Mouse (Mus musculus): ENCODE measurements around the gene H2-Ke6.
"Not testable (repeated sequence)": the region's sequence is repeated elsewhere in the genome, so short reads cannot be mapped to it uniquely, and the experiment has no call there.

The H2-Ke6 gene

DNA sequence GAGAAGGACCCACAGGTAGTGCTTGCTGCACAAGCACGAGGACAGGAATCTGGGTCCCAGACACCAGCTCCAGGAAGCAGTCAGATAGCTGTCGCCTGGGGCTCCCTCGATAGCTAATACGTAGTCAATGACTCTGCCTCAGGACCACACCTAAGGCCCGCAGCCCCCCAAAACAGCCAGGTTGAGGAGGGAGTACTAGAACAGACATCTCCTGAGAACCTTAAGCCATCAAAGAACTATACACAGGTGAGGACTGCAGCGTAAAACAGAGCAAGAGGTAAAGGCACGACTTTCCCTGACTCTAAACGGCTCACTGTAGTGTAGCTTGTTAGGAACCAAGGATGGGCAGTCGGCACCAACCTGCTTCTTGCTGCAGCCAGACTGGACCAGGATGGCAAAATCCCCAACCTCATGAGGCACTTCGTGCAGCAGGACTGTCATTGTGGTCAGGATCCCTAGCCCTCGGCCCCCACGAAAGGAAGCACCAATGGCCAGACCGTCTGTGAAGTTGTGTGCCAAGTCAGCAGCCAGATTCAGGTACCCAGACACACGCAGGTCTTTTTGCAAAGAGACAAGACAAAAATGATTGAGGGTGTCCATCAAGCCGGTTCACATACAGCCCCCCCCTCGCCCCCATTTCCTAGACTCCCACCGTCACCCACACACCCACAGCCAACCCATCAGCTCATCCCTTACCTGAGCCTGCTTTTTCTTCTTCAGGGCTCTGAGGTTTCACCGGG is 1.5 kb upstream of the H2-Ke6 start:
- DNase-seq: no peak

DNA sequence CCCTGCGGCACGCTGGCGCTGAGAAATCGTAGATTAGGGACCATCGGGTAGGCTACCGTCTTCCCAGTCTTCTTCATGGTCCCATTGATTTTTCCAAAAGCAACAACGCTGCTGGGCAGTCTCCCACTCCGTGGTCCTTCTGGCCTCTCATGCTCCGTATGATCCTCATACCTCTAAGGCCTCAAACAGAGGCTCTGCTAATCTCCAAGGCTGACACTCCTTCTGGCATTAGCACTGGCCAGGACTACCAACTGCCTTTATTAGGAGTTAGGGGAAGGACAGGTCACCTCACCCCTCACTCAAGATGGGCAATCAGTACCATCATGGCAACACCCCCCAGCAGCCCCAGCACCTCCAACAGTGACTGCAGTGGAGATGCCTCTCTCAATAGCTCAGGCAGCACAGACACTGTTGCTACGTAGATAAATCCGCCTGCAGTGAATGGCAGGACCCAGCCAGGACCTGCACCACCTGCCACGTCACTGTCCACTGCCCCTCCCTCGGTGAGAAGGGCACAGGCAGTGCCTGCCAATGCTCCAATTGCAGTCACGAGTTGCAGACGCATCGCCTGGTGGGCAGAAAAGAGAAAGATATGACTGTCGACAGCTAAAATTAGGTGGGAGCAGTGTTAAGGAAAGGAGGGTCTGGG is 765 bp upstream of the H2-Ke6 start:
- DNase-seq: no peak

DNA sequence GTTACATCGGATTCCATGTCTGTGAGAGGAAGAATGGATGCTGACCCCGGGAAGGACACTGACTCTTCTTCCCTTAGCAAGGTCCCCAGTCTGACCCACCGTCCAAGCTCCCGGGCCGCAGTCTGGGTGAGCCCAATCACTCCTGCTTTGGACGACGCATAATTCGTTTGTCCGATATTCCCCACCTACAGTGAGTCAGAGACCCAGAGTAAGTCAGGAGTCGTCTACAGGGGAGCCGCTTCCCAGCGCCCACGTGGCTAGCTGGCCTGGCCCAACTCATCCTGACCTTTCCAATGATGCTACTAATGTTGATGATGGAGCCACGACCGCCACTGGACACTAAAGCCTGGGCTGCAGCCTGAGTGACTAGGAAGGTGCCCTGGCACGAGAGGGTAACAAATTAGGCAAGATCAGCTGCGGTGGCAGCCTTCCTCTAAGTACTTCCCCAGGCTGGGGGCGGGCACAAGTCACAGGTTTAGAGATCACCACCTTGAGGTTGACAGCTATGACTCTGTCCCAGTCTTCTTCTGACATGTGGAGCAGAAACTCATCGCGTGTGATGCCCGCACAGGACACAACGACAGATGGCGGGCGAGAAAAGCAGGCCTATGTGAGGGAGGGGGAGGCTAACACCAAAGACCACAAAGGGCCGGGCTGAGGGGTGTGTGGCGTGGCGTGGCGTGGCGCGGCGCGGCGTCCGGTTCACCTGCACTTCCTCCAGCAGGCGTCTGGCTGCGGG is 774 bp downstream of the H2-Ke6 start:
- peak; percentile 69 for DNase-seq

DNA sequence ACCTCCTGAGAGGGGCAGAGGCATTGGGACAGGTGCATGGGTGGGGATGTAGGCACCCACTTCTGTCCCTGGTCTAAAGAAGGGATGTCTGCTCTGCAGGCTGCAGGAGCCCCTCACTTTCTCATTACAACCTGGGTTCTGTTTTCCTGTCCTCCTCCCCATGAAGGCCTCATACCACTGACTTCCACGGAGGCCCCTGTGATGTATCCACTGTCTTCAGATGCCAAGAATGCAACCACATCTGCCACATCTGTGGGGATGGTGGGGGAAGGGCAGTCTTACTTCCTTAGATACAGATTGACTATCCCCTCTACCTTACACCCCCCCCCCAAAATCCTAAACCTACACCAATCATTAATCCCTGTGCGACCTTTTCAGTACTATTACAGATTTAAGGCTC is 1.6 kb downstream of the H2-Ke6 start:
- no peak for DNase-seq

DNA sequence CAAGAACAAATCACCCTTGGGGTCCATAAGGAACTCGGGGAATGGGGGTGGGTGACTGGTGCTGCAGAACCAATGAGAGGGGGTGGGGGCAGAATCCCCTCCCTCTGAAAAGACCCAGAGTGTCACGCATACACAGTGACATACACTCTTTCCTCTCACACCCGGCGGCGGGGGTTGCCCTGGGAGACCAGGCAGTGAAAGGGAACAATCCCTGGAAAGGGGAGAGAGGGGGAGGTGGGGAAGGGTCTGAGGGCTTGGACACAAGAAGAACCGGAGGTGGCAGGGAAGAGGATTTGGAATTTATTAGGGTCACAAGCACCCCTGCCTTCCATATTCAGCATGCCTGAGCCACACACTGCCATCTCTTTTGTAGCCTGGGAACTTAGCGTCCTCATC is 2.1 kb downstream of the H2-Ke6 start:
- no peak for DNase-seq

DNA sequence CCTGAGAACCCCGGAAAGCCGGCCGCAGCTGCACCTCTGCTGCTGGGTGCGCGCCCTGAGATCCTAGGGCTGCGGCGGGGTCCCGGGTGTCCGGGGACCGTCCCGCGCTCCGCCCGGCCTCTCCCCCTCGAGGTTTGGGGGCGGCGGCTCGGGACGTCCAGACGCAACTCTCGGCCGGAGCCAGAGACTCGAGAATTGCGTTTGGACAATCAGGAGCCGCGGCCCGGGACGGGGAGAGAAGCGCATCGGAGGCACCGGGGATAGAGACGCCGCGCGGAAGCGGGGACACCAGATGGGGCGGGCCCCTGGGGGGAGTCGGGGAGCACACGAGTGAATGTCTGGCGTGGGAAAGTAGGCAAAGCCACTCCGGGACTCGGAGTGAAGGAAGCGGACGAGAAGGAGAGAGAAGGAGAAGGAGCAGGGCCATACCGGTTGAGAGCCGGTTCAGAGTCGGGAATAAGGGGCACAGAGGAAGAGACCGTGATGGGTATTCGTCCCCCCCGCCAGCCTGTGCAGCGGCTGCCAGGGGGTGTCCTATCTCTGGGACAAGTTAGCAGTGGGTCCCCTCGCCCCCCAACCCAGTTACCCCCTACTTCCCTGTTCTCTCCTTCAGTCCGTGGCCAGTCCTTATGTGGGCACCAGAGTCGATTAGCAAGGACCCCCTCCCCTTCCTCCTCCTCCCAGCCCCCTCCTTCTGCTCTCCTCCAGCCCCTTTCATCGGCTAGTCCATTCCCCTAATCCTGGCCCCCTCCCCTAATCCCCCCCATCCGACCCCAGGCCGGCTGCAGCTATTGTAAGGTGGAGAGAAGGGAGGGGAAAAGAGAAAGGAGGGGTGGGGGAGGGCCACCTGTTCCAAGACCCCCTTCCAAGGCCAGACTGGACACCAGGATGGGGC is 2.8 kb downstream of the H2-Ke6 start:
- no peak for DNase-seq

DNA sequence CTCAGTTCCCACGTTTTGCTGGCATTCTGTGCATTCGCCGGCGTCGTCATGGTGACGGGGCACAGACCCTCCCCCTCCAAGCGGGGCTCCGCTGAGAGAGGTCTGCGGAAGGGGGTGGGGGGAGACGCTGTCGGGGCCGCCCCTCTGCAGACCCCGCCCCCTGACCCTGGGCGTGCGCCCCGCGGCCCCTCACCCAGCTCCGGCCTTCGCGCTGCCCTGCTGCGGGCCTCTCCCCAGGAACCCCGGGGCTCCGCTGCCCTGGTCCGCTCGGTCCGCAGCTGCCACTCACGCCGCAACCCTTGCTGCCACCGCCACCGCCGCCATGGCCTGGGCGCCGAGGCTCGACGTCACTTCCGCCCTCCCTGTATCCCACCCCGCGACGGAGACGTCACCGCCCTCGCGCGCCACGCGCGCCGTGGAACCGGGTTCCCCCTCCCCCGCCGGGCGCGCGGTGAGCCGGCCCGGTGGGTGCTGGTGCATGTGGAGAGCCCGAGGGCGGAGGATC is 3.5 kb downstream of the H2-Ke6 start, which contains the start of gene Ring1:
Gene Ring1 (minus strand): TSS at position 364 of the 505 bp plus-strand sequence.
- peak; percentile 93 for DNase-seq

DNA sequence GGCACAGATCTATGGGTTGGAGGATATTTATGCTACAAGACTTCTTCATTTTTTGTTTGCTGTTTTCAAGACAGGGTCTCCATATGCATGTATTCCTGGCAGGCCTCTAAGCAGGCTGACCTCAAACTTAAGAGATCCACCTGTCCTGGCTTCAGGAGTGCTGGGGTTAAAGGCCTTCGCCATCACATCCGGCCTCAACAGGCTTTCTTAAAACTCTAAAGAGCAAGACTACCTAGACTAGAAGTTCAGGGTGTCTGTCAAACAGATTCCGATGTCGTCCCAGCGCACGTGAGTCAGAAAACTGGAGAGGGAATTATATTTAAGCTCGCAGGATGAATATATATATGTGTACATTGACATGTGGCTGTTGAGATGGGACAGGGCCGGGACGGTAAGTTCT is 4.2 kb downstream of the H2-Ke6 start:
- no peak for DNase-seq

DNA sequence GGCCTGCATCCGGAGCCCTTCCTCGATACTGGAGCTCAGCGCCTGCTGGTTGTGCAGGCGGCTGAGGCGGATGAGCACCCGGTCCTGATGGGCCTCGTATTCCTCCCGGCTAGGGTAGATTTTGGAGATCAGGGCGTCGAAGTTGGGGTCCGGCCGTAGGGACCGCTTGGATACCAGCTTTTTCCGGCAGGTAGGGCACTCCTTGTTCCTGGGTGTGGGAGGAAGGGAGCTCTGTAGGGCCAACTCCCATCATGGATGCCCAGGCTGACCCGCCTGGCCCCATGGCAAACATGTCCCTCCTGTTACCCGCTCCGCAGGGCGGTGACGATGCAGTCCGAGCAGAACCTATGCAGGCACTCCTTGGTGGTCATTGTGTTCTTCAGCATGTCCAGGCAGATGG is 4.9 kb downstream of the H2-Ke6 start:
- DNase-seq: no peak

DNA sequence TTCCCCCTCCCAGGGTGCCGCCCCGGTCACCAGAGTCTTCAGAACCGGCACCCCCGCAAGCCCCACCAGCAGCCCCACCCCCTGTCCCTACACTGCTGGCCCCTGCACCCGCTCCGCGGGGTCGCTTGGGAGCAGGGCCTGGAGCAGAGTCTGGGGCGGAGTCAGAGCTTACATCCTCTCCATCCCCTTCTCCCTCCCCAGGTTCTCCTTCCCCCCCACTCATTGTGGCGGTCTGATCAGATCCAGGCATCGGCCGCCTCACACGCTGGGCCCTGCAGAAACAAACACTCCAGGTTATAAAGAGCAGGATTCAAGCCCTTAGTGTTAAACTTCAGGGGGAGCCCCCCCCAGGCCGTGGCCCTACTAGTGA is 5.5 kb downstream of the H2-Ke6 start:
- DNase-seq: no peak

DNA sequence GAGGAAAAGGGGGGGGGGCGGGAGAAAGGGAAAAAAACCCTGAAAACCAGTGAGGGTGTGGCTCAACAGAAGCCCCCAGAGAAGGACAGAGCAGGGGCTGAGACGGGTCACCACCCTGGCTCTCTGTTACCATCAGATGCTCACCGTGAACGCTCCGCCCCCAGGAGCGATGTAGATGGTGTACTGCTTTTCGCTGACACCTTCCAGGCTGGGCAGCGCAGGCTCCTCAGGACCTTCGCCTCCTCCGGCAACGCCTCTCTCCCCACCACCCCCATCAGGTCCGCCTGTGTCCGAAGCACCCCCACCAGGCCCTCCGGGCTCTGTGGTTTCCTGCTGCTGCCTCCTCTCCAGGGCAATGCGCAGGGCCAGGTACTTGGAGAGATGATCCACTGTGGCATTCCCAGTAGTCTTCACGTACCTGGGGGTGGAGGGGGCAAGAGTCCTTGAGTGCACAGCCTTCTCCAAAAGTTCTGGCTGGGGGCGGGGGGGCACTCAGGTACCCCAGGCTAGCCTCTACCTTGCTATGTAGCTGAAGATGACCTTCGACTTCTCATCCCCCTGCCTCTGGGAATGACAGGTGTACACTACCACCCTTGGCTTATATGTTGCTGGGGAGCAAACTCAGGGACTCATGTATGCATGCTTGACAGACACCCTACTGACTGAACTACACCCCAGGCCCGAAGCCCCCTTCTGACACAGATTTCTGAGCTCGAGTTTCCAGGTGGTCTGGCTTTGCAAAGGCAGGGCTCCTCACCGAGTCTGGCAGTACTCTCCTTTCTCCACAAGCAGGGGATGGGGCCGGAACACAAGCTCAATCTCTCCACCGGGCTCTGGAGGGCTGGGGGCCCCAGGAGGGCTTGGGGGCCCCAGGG is 6.1 kb downstream of the H2-Ke6 start:
- DNase-seq: no peak

DNA sequence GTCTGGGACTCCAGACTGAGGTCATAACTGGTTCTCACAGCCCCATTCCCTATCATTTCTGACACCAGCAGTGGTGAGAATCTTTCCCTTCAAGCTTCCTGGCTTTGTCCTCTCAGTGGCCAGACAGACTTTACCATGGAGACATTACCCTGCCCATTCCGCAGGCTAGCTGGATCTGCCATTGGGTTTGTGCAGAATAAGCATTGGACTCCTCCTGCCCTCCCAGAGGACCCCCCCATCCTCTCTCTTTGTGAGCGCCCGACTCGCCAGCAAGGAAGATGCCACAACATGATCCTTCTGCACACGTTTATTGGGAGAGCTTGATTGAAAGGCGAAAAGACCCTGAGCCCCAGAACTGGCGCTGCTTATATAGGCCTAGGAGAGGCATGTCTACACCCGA is 14.4 kb downstream of the H2-Ke6 start:
- DNase-seq: no peak

DNA sequence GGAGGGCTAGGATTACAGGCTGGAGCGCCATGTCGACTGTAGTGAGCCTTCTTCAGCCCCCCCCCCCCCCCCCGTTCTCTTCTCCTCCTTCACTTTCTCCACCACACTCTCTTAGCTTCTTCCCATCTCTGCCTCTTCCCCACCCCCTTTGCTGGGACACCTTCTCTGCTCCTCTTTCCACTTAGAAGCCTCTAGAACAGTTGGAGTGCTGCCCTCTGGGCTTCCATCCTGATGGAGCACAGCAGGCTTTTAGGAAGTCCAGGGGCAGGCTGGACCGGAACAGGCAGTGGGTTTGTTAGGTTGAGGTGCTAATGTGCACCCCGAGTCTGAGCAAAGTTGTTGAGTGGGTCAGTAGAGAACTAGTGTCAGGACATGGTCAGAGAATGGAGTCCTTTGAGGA is 17.7 kb downstream of the H2-Ke6 start:
- DNase-seq: no peak

DNA sequence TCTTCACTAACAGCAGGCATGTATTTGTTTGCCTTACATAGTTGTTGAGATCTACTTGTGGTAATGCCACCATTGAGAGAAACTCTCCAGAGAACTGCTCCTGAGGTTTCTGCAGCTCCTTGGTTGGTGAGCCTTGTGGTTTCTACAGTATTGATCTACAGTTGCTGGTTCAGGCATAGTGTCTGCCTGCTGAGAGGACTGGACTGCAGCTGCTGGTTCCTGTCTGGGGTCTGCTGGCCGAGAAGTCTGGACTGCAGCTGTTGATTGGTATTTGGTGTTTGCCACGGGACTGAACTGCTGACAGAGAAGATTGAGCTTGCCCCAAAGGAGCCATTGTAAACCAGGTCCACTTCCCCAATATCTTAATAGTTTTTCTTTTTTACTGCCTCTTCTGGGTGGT is 21.3 kb downstream of the H2-Ke6 start:
- DNase-seq: no peak

DNA sequence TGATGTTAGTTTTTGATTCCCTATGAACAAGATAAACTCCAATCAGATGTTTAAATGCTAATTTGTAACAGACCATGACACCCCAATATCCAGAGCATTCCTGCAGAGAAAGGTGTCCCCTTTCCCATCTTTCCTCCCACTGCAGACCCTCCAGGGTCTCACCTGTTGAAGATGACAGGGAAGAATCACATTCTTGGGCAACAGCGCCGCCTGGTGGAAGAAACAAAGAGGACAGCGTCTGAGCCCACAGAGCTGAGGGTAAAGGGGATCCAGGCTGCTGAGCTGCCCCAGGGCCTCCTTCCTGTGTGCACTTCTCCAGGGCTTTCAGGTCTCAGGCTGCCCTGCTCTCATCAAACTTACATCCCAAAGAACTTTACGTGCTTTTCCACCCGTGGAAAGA is 24.4 kb downstream of the H2-Ke6 start:
- peak; percentile 74 for DNase-seq

DNA sequence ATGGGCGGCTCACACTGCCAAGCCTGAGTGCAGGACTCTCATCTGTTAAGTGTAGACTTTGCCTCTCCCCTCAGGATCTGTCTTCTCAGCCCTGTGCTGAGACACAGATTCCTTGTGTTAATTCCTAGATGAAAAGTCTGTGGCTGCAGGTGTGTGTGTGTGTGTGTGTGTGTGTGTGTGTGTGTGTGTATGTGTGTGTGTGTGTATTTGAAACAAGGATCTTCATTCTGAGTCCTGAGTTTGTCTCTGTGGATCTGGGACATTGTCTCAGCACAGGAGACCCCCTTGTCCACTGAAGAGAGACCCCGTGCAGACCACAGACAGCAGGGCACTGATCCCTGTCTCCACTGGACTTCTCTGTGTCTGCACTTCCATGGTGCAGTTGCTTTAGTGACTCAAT is 27.1 kb downstream of the H2-Ke6 start:
- not testable (repeated sequence) for DNase-seq

DNA sequence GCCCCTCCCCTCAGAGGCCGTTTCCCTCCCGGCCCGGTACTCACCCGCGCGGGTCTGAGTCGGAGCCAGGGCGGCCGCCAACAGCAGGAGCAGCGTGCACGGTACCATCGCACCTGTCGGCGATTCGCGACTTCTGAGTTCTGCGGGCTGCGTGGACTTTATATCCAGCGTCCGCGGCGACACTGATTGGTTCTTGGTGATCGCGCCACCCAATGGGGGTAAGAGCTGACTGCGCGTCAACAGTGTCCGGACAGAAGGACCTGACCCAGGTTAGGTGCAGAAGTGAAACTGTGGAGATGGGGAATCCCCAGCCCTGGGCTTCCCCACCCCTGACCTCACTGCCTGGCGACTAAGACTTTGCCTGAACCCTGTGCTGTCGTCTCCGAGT is 27.7 kb downstream of the H2-Ke6 start, which contains the start of gene H2-K1:
Gene H2-K1 (minus strand): TSS at position 198 of the 388 bp plus-strand sequence.
- DNase-seq: peak; percentile 81

DNA sequence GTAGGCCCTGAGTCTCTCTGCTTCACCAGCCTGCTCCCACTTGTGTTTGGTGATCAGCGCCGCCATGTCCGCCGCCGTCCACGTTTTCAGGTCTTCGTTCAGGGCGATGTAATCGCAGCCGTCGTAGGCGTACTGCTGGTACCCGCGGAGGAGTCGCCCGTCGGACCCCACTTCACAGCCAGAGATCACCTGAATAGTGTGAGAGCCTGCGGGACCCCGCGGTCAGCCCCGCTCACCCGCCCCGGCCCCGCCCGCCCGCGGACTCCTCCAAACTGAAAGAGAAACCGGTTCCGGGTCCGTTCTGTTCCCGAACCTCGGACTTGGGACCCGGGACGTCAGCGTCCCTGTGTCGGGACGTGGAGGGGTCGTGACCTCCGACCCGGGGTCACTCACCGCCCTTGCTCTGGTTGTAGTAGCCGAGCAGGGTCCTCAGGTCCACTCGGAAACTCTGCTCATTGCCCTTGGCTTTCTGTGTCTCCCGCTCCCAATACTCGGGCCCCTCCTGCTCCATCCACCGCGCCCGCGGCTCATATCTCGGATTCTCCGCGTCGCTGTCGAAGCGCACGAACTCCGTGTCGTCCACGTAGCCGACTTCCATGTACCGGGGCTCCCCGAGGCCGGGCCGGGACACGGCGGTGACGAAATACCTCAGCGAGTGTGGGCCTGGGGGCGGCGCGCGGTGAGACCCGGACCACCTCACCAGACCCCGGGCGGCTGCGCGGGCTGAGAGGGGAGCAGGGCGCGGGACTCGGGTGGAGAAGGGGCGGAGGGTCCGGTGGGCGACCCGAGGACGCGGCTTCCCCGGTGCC is 28.3 kb downstream of the H2-Ke6 start:
- DNase-seq: peak; percentile 26

DNA sequence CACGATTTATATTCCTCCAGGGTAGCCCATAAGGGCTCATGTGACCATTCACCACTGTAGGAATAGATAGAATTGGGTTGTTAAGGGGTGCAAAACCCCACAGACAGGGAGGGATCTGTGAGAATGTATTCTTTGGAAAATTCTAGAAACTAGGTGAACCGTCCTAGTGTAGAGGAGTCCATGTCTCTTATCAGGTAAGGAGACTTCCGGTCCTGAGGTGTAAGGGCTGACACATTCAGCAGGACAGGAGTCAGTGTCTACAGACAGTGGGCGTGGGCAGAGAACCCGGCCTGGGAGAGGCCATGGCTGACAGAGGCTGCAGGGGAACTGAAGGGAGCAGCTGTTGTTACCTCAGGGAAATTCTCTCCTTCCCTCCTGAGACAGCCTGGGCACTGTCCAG is 29.2 kb downstream of the H2-Ke6 start:
- not testable (repeated sequence) for DNase-seq

DNA sequence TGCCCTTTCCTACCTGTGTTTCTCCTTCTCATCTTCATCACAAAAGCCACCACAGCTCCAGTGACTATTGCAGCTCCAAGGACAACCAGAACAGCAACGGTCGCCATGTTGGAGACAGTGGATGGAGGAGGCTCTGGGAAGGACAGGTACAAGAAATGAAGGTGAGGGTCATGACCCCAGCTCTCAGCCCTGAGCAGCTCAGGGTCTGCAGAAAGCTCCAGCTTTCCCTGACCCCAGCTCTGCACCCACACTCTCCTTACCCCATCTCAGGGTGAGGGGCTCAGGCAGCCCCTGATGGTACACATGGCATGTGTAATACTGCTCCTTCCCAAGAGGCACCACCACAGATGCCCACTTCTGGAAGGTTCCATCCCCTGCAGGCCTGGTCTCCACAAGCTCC is 30.8 kb downstream of the H2-Ke6 start:
- DNase-seq: not testable (repeated sequence)

DNA sequence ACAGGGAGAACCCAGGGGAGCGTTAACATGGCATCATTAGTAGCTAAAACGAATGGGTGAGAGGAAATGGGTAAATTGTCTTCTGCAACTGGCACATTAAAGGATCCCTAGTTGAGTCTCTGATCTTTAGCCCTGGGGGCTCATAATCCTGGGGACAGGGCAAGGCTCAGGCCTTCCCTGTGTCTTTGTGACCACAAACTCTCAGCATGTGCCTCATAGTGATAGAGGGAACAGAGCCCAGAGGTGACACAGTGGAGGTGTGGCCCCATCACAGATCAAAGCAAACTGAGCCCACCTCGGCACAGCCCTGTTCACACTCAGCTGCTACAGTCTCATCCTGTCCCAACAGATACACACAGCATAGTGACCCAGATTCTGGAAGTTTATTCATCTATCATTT is 32.2 kb downstream of the H2-Ke6 start:
- no peak for DNase-seq
